Mouse (Mus musculus) liver, adult (tissue): ENCODE measurements around the gene Carmil1.
A peak's percentile ranks its signal among the peaks of the same experiment; 100 is the strongest.

ENCODE experiments used
- GATA4 ChIP-seq: IDR thresholded peaks from 2 replicates; pipeline ENCODE4 v1.6.1; 2014; ENCODE audit warnings: mild to moderate bottlenecking, low read length; ENCODE audit not compliant: insufficient replicate concordance

Carmil1 gene

DNA sequence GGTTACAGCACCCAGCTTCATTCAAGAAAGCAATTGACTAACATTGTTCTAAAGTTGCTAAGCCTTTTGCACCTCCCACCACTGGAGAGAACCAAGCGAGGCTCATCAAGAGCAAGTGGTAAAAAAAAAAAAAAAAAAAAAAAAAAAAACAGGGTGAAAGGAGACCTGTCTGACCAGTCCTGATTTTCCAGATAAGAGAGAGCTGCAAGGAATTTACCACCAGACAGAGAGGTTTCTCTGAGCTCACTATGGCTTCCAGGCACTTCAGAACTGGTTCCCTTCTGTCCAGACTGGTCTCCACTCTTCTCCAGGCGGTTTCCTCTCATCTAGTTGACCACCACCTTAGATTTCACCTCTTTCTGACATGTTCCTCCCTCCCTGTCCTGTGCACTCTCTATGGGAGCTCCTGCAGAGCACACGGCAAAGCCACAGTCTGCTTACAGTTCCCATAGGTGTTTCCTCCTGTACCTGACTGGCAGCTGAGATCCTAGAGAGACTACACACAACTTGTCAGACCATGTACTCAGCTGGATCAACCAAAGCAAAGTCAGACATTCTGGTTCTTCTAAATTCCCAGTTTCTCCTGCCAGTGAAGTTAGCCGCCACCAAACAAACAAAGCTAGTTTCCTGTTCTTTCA, 7.7 kb downstream of the Carmil1 start:
- no peak for TF ChIP-seq GATA4

DNA sequence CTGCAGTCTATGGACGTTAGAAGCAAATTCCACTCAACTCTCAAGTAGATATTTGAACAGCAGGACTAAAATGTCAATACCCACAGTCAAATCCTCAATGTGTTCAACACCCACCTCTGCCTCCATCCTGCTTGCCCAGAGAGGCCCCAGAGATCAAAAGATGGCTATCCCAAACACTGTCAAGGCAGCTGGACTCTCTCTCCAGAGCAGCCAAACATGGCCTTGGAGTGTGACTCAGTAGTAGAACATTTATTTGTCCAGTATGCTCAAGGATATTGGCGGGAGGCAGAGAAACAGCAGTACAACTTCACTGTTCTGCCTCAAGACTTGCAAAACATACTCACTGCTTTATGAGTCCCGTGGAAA, 11.5 kb downstream of the Carmil1 start:
- no peak for TF ChIP-seq GATA4

DNA sequence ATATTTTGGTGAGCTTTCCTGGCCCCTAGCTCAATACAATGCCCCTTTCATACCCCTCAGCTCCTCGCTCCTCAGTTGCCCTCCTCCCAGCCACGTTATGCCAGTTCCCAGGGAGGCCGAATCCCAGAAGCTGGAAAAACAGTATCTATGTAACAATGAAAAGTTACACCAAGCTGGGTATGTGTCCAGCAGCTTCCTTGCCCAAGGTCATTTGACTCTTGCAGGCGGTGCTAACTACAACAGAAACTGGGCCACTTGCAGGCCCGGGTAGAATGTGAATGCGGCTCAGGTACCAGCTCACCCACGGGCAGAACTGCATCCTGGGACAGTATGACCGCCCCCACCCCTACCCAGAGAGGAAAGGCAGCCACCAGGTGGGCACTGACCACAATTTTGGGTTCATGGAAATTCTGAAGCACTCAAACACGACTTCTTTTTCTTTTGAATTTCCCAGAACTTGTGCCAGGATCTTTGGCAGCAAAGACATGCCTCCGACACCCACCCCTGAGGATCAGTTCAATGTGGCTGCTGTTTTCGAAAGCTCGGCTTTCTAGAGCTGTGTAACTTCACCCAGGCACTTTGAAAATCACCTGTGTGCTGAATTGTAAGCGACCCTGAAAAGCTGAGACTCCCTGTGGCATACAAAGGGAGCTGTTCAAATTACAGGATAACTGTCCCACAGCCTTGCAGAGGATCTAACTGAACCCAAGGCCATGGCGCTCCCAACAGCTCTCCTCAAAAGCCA, 12.1 kb downstream of the Carmil1 start:
- TF ChIP-seq GATA4 = no peak

DNA sequence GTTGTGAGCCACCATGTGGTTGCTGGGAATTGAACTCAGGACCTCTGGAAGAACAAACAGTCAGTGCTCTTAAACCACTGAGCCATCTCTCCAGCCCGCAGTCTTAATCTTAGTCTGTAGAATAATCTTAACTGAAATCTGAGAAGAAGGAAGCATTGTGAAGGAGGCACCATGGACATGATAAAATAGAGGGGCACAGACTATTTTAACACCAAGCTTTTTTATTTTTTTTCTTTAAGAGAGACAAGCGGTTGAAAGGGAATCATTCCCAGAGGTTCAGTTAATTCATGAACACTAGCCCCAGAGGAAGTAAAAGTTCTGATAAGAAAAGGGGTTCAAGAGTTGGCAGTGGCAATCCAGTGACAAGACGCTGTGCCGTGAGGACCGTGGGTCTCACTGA, 15.8 kb downstream of the Carmil1 start:
- TF ChIP-seq GATA4 = no peak

DNA sequence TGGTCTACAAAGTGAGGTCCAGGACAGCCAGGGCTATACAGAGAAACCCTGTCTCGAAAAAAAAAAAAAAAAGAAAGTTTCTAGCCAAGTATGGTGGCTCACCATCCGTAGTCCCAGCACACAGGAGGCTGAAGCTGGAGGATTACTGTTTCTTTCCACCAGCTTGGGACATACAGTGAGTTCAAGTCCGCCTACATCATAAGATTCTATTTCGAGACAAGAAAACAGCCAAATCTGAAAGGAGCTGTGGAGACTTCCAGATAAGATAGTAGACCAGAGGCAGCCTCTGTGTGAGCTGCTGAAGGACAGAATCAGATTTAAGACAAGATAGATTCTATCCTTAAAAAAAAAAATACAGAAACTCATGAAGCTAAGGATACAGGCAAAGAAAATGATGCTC, 17.0 kb downstream of the Carmil1 start:
- no peak for TF ChIP-seq GATA4

DNA sequence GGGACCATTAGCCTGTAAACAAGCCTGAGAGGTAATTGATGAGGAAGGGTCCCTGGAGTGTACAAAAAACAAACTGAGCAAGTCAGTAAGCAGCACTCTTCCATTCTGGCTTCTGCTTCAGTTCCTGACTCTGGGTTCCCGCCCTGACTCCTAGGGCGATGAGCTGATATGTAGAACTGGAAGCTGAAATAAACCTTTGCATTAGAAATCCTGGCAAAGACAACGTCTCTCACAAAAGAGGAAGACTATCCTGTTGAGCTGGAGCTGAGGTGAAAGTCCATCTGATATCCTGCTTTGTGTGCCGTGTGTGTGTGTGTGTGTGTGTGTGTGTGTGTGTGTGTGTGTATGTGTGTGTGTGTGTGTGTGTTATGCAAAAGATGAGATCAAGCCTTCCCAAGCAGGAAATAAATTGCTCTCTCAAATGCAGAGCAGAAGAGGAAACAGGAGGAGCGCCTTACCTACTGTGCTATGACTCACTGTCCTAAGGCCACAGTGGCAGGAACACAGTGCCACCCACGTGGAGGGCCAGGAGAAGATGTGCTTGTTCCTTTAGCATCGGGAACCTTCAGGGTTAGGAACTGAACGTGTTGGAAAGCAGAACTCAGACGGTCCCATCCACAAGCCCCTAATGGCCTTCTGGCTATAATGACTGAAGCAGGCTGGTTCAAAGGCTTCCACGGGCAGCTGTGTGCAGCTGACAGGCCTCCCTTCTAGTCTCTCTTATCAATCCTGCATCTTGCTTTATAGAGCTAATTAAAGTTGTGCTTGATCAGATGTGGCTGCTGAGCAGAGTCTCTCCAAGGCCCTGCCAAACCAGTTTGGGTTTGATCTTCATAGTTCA, 19.6 kb downstream of the Carmil1 start:
- no peak for TF ChIP-seq GATA4

DNA sequence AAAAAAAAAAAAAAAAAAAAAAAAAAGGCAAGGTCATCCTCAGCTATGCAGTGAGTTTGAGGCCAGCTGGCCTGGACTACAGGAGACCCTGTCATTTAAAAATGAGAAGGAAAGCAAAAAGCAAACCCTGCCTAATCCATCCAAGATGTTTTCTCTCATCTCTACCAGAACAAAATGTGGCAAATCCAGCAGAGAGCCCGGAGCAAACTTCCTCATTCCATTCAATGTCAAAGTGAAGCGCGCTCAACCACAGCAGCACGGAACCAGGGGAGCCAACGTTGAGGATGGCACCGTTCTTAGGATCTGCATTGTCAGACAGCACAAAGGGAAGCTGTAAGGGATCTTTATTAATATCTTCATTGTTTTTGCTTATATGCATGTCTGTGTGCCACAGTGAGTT, 22.8 kb downstream of the Carmil1 start:
- TF ChIP-seq GATA4 = no peak

DNA sequence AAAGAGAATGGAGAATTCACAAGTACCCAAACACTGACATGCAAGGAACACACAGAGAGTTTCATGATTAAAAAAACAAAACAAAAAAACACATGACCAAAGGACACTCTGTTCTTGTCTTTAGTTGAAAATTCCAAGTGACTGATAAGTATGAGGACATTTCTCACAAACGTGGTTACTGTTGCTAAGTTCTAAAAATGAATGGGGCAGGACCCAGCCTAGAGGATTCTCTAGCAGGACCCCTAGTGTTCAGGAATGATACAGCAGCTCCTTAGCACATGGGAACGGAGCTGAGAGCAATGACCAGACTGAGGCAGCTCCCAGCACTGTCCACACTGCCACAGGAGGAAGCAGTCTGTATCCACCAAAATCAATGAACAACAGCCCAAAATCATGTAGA, 26.6 kb downstream of the Carmil1 start:
- TF ChIP-seq GATA4 = 0 out of 2 replicates have a peak, but pooled peaks have one; percentile 9

DNA sequence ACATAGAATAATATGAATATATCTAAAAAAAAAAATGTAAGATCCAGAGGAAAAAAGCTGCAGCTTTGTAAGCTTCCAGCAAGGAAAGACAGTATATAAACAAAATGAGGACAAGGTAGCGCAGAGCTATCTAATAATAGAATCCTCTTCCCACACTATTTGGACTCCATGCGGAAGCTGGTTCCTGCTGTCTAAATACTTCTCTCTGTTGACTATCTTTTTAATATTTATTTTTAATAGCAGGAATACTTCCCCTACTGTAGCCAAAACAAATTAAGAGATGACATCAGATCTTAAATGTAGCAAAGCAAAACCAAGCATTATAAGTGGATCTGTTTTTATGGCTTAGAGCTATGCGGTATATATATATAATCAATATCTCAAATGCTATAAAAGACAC, 27.0 kb downstream of the Carmil1 start:
- TF ChIP-seq GATA4 = no peak

DNA sequence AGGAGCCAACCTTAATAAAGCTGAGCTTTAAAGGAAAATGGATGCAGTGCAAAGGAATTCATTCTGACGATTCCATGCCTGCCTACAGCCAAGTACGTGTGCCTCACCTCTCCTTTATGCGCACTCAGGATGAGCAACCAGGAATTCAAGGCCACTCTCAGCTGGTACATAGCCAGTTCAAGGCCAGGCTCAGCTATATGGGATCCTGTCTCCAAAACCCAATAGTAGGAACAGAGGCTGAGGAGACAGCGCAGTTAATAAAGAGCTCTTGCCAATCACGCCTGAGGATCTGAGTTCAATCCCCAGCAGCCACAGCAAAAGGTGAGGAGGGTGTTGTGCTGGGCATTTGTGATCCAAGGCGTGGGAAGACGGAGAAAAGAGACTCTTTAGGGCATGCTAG, 29.4 kb downstream of the Carmil1 start:
- TF ChIP-seq GATA4 = no peak

DNA sequence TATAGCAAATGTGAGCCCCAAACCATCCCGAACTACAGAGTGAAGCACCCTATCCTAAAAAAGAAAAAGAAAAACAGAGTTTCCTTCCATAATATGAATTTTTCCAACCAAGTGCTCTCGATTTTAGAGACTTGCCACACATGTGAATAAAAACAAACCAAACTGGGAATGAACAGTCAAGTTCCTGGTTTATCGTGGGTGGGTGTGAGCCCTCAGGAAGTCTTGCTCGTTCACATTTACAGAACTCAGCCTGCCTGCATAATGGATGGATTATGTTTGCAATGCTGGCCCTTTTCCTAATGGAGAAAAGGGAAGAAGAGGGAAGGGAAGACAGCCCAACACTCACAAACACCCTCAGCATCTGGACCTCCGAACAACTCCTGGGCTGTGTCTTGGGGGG, 32.7 kb downstream of the Carmil1 start:
- no peak for TF ChIP-seq GATA4

DNA sequence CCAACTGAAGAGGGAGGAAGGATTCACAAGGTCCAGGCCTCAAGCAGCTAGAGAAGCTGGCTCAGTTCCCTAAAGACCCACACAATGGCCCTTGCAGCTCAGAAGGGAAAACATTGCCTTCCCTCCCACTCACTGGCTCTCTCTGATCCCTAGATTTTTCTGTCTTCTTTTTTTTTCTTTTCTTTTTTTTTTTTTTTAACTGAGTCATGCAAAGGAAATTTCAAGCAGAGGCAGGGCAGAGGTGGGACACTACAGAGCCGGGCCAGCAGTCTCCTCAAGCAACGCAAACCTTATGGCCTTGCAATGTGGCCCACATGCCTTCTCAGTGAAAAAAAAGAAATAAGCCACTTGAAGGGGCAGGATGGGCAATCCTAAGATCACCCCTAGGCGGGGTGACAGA, 33.2 kb downstream of the Carmil1 start:
- no peak for TF ChIP-seq GATA4

DNA sequence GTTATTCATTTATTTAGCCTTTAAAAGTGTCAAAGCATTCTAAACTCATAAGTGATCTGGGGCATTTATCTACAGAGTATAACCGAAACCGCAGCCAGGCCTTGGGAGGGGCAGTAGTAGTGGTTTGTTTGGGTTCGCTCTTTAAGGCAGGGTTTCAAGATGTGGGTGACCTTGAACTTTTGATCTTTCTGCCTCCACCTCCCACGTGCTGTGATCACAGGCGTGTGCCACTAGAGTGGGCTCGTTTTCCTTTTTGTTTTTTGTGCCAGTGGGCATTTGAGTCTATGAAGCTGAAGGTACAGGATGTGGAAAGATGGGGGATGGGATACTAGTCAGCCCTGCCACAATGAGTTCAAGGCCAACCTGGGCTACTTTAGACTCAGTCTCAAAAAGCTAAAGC, 34.3 kb downstream of the Carmil1 start:
- TF ChIP-seq GATA4 = no peak

DNA sequence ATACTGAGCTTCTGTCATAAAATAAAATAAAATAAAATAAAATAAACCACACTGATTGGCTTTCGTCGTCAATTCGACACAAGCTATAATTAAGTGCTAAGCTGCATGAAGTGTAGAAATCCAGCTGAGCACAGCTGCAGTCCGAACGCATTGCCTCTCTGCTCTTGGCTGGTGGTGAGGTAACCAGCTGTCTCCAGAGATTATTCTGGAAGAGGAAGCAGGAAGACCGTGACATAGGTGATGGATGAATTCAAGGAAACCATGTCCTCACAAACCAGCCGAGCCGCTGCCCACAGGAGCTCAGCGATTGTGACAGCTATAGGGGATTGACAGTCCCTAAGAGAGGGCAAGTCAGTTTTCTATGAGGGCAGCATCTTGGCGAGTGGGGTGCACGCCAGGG, 36.0 kb downstream of the Carmil1 start:
- no peak for TF ChIP-seq GATA4

DNA sequence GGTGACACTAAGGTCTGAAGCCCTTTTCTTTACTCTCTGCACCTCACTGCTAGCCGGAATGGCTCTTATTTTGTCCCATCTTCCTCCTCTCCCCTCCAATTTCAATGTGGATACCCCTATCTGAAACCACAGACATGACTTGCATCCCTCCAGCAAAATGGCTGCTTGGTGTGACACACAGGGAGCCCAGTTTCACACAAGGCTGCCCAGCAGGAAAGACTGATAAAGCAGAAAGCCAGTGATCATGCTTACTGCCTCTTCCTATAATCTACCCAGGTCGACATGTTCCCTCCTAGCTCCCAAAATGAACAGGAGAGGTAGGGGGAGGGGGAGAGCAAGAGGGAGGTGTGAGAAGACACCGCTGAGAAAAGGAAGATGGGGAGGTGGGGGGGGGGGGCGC, 36.6 kb downstream of the Carmil1 start:
- no peak for TF ChIP-seq GATA4

DNA sequence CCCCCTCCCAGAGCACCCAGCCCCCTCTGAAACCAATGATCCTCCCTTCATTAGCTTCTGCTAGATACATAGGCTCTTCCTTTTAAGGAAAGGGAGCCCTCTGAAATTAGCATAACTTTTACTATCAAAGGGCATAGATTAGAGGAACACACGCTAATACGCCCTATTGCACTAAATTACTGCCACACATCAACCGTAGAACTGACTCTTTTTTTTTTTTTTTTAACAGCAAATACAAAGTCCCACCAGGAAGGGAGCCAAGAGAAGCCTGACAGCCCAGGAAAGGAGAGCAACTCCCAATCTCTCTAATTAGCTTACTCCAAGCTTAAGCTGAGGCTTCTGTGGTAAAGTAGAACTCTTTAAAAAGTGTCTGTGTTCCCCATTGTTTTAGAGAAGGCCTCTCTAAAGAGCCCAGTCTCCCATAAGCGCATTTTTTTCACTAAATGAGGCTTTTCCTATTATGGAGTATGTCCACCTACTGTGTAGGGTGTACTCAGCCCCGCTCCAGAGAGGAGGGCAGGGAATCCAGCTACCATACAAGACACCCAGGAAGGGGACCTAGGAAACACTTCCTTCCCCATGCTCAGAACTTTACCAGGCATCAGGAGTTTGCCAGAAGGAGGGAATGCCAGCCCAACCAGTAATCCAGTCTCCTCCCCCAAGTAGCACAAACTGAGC, 38.0 kb downstream of the Carmil1 start:
- no peak for TF ChIP-seq GATA4

DNA sequence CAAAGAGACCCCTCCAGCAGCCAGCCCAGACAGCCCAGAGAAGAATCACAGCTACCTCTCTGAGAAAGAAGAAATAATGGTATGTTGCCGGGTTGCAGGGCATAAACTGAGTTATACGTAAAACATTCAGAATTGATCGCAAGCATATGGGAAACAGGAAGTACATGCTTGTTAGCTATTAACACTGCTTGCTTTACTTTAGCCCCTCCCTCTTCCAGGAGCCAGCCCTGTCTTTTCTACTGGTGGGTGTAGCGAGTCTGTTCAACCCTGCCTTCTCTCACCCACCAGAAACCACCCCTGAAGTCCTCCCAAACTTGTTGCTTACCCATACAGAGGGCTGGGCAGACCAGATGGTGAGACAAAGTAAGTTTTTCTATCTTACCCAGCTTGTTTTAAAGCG, 39.4 kb downstream of the Carmil1 start:
- no peak for TF ChIP-seq GATA4
